Mouse (Mus musculus) olfactory bulb, adult 2 months (tissue): Measurements from ENCODE around the gene Lpin1. TPM values are rescaled to one million over a fixed set of nuclear protein-coding genes. Genes with fewer than 3 reads are reported as not detected.

ENCODE experiments used
- H3K27ac ChIP-seq: fragments of 200-500 bp; 2 replicates; pipeline ENCODE4 v1.5.1; 2012; ENCODE audit warnings: low read depth, low read length; ENCODE audit not compliant: insufficient read depth
- H3K4me1 ChIP-seq: fragments of 200-500 bp; 2 replicates; pipeline ENCODE4 v1.6.1; 2012; ENCODE audit warnings: low read length; ENCODE audit not compliant: control insufficient read depth, insufficient read depth
- H3K4me3 ChIP-seq: fragments of 200-500 bp; 2 replicates; pipeline ENCODE4 v1.5.1; 2012; ENCODE audit warnings: mild to moderate bottlenecking, low read depth, low read length, moderate library complexity; ENCODE audit not compliant: insufficient read depth
- CTCF ChIP-seq: fragments of 200-500 bp; IDR thresholded peaks from 2 replicates; pipeline ENCODE4 v1.5.1; 2012; ENCODE audit warnings: low read depth, mild to moderate bottlenecking, low read length, moderate library complexity; ENCODE audit not compliant: insufficient read depth
- POLR2A ChIP-seq: fragments of 200-500 bp; IDR thresholded peaks from 2 replicates; pipeline ENCODE4 v1.6.1; 2012; ENCODE audit warnings: mild to moderate bottlenecking, low read depth, low read length, moderate library complexity; ENCODE audit not compliant: insufficient read depth
- WGBS: fragments of 180-500 bp; shearing (Covaris S2); methylation state at CpG from one replicate; pipeline ENCODE4 v1.1.7; 2018; 5-methylcytosine and 5-hydroxymethylcytosine counted together
- polyA plus RNA-seq: library from polyadenylated mRNA; stranded (reverse); fragments of >200 nt; gene quantifications from 2 replicates; pipeline ENCODE4 v1.2.4, GENCODE M21; 2012; ENCODE audit warnings: low replicate concordance; ENCODE audit not compliant: missing spikeins, insufficient read depth, insufficient read length

The Lpin1 gene
- polyA plus RNA-seq, 1 experiment, result not detected

DNA sequence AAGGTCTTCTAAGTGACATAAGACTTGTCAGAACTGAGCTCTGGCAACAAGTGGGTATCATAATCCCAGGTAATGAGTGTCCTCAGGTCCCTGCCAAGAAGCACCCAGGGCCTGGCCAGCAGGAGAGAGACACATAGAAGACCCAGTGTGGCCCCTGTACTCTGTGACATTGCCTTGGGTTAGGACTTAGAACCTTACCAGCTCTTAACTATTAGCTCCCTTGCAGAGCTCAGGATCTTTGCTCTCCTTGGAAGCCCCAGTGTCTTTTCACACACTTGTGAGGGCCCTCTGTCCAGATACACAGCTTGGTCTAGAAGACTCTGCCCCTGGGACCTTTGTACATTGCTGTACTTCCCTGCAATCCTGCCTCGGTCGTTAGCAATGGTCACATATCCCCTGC, 23.7 kb downstream of the Lpin1 start:
- peaks cover 33% of the 10 kb centered on the region for H3K4me1 ChIP-seq
- no peak overlapping the region for H3K27ac ChIP-seq
- no peak overlapping the region for H3K4me3 ChIP-seq
- TF ChIP-seq CTCF (no peak), POLR2A (no peak)
- WGBS, result 67% methylated on average over 2 of the region's 2 CpGs

DNA sequence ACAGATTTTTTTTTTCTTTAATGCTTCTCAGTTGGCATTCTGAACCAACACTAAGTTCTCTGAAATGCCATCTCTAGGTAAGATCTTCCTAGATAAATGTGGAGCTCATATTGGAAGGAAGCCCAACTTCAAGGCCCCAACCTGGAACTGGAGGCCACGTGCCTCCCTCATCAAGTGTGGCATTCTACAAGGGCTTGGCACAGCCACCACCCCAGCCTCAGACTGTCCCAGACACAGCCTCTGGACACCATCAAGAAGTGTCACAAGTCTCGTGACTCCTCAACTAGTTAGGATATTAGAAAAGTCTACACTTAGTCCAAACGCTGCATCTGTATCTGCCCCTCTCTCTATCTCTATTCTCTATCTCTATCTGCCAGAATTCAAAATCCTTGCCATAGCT, 25.8 kb downstream of the Lpin1 start:
- Histone ChIP-seq H3K4me1 (peaks cover 30% of the 10 kb centered on the region), H3K27ac (no peak overlapping the region), H3K4me3 (no peak overlapping the region)
- TF ChIP-seq CTCF, result no peak
- no peak for TF ChIP-seq POLR2A
- WGBS, result 89% methylated on average over 3 of the region's 3 CpGs

DNA sequence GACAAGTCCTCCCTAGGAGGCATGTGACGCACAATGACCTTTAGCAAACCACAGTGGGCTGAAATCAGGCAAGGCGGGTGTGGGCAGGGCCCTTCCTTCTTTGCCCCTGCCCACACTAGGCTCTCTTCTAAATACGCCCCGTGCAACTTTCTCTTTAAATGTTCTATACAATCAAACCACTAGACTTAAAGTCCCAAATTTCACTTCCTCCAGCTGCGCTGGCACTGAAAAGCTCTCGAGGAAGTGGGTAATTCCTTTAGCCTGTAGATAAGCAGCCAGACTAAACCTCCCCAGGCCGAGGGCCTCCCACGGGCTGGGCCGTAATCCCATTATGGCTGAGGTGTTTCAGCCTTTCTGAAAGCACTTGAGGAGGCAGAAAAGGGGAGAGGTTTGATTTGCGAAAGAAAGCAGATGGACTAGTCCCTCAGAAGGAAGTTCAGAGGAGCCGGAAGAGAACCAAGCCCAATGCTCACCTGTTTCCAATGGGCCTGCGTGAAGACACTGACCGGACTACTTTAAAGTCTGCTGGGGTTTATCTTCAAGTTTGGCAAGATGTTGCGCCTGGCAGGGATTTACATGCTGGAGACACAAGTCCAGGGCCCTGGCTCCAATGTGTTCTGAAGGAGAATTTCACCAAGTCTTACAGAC, 26.6 kb downstream of the Lpin1 start:
- TF ChIP-seq POLR2A (no peak), CTCF (no peak)
- H3K4me3 ChIP-seq, result no peak overlapping the region
- no peak overlapping the region for H3K27ac ChIP-seq
- H3K4me1 ChIP-seq, result peaks cover 28% of the 10 kb centered on the region
- WGBS, result 53% methylated on average over 14 of the region's 14 CpGs

DNA sequence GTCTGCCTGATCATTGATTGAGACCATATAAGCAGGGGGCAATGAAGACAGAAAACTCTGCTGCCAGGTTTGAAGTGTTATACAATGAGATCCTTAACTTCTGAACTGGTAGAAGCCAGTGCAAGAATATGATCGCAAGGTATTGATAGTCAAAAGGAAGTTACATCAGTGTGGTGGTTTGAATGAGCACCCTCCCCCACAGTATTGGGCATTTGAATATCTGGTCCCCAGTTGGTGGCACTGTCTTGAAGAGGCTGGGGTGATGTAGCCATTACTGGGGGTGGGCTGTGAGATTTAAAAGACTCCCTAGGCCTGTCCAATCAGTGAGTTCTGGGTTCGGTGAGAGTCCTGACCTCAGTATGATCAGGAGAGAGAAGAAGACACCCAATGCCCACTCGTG, 27.5 kb downstream of the Lpin1 start:
- no peak overlapping the region for H3K4me3 ChIP-seq
- H3K4me1 ChIP-seq, result peaks cover 29% of the 10 kb centered on the region
- TF ChIP-seq CTCF (no peak), POLR2A (no peak)
- no peak overlapping the region for H3K27ac ChIP-seq
- 93% methylated on average over 3 of the region's 3 CpGs for WGBS

DNA sequence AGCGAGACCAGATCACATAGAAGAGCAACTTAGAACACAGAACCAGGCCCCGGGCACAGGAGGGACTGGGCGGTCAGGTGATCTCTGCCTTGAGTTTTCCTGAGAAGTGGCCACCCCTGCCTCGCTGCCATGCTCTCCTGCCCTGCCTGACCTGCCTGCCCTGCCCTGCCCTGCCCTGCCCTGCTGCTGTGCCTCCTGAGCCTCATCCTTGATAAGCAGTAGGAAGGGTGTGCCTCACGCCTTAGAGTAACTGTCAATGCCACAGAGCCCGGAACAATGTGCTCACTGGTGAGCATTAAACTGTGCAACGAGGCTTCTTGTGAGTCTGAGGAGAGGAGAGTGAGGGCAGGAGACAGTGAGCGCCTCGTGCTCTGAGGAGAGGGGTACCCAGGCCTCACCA, 30.5 kb downstream of the Lpin1 start:
- TF ChIP-seq POLR2A, result no peak
- no peak for TF ChIP-seq CTCF
- no peak overlapping the region for H3K27ac ChIP-seq
- H3K4me3 ChIP-seq, result no peak overlapping the region
- peaks cover 31% of the 10 kb centered on the region for H3K4me1 ChIP-seq
- 69% methylated on average over 9 of the region's 9 CpGs for WGBS

DNA sequence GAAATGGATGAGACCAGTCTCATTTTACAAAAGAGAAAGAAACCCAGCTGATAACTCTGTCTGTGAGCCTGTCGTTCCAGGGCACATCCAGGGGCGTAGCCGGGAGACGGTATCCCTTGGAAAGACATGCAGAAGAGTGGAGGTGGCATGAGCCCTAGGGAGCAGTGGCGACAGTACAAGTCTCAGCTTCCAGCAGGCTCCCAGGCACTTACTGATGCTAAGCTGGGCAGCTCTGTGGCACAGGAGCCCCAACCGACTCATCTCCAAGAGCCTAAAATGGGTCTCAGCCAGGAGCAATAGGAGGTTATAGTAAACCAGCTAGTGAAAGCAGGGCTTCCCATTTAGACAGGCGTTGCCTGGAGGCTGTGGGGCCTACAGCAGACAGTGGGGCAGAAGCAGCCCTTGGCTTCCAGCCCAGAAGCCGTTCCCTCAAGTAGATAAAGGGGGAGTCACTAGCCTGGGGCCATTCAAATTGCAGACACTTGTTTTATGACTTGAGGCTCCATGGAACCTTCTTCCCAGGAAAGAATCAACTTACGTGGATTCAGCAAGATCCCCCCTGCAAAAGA, 33.0 kb downstream of the Lpin1 start:
- no peak overlapping the region for H3K4me3 ChIP-seq
- no peak for TF ChIP-seq POLR2A
- TF ChIP-seq CTCF, result no peak
- peaks cover 21% of the 10 kb centered on the region for H3K4me1 ChIP-seq
- peak overlapping the region; percentile 4; the same call in 1 of the 2 replicates for H3K27ac ChIP-seq
- WGBS, result 39% methylated on average over 9 of the region's 9 CpGs

DNA sequence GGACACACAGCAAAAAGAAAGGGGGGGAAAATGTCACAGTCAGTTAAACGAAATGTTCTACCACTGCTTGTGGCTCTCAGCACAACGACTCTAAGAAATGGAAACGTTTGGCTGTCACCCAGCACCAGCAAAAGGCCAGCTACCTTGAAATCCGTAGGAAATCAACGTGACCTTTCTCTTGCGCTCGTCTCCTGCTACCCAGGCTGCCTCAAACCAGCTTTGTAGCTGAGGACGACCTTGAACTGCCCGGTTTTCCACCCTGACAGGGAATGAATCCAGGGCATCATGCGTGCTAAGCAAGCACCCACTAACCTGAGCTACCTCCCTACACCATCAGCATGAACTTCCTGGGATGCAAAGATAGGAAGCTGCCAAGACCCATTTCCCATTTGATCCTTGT, 39.5 kb downstream of the Lpin1 start:
- TF ChIP-seq POLR2A (no peak), CTCF (no peak)
- WGBS, result 90% methylated on average over 10 of the region's 10 CpGs
- Histone ChIP-seq H3K4me3 (no peak overlapping the region), H3K4me1 (no peaks in the 10 kb centered on the region), H3K27ac (no peak overlapping the region)

DNA sequence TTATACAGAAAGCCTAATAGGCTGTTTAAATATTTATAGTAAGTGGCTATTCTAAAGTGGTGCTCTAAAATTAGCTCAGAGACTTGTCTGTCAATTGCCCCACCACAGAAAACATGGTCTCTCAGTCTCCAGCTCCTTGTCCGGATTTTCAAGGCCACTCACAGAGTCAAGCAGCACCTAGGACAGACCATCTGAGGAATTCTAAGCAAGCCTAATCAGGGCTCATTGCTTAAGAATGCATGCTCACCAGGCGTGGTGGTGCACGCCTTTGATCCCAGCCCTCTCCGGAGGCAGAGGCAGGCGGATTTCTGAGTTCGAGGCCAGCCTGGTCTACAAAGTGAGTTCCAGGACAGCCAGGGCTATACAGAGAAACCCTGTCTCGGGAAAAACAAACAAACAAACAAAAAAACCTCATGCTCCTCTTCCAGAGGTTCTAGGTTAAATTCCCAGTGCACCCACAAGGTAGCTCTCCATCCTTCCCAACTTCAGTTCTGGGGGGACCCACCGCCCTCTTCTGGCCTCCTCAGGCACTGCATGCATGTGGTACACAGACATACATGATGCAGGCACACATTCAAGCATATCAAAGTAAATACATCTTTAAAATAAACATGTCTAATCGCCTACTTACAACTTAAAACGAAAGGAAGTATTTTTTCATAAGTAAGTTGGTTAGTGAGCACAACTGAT, 40.2 kb downstream of the Lpin1 start:
- no peak overlapping the region for H3K4me3 ChIP-seq
- 89% methylated on average over 10 of the region's 10 CpGs for WGBS

DNA sequence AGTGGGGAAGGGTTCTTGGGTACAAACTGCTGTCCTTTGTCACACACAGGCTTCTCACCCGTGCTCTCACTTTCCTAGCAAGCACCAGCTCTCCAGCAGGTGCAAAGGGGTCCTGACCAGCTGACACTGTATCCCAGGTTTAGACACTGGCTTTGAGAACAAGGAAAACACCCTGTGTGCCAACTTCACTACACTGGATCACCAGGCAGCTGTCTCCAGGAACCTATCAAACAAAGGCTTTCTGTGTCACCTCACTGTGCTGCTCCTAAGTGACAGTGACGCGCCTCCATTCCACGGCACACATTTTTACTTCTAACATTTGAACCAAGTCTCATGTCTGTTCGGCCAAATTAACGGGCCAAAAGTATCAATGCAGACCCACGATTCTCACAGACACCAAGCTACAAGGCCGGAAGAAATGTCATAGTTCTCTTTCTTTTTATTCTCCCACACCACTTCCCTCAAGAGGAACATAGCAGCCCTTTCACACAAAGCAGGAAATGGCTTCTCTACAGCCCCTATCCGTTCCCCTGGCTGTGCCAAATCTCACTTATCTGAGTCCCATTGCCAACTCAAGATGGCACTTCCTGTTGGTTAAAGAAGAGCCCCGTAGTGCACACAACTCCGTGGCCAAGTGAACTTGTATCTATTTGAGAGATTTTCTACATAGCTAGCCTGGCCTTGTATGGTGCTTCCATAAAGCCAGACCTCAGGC, 41.7 kb downstream of the Lpin1 start:
- TF ChIP-seq CTCF, result no peak
- no peak for TF ChIP-seq POLR2A
- Histone ChIP-seq H3K27ac (no peak overlapping the region), H3K4me1 (no peaks in the 10 kb centered on the region), H3K4me3 (no peak overlapping the region)
- 53% methylated on average over 11 of the region's 11 CpGs for WGBS

More for the DNA sequence above, 40.2 kb downstream of the Lpin1 start:
- no peak for TF ChIP-seq POLR2A
- Histone ChIP-seq H3K27ac (no peak overlapping the region), H3K4me1 (no peaks in the 10 kb centered on the region)
